Mouse (Mus musculus) hindbrain, postnatal 0 days (tissue): ENCODE results near the gene Rnaseh2c. TPM values are rescaled to one million over a fixed set of nuclear protein-coding genes. Genes with fewer than 3 reads are reported as not detected.

Experiments
- ATAC-seq: fragments of 200-750 bp; cut with Nextera tagmentation; 2 replicates; pipeline ENCODE4 v1.8.0; 2017; ENCODE audit warnings: mild to moderate bottlenecking, moderate TSS enrichment, moderate library complexity
- DNase-seq: peaks from one replicate; pipeline ENCODE4 v3.0.0-alpha.2; 2015; ENCODE audit warnings: low spot score
- H3K27ac ChIP-seq: fragments of 300-500 bp; sonication (generic); 2 replicates; pipeline ENCODE4 v1.5.1; 2014; ENCODE audit warnings: mild to moderate bottlenecking
- H3K27me3 ChIP-seq: fragments of 300-500 bp; sonication (generic); 2 replicates; pipeline ENCODE4 v1.6.1; 2014; ENCODE audit warnings: low read length, mixed read lengths; ENCODE audit not compliant: insufficient read depth
- H3K36me3 ChIP-seq: fragments of 300-500 bp; sonication (generic); 2 replicates; pipeline ENCODE4 v1.6.1; 2014; ENCODE audit warnings: low read length, mixed read lengths; ENCODE audit not compliant: insufficient read depth
- H3K4me1 ChIP-seq: fragments of 300-500 bp; sonication (generic); 2 replicates; pipeline ENCODE4 v1.6.1; 2014; ENCODE audit warnings: antibody characterized with exemption, low read length, mixed read lengths; ENCODE audit not compliant: insufficient read depth
- H3K4me2 ChIP-seq: fragments of 300-500 bp; sonication (generic); 2 replicates; pipeline ENCODE4 v1.6.1; 2014; ENCODE audit warnings: low read depth, mild to moderate bottlenecking, low read length, moderate library complexity, mixed read lengths
- H3K4me3 ChIP-seq: fragments of 300-500 bp; sonication (generic); 2 replicates; pipeline ENCODE4 v1.5.1; 2014; ENCODE audit warnings: low read length
- H3K9ac ChIP-seq: fragments of 300-500 bp; sonication (generic); replicated peaks from 2 replicates; pipeline ENCODE4 v1.6.1; 2014; ENCODE audit warnings: mild to moderate bottlenecking, low read length, moderate library complexity, mixed read lengths
- H3K9me3 ChIP-seq: fragments of 300-500 bp; sonication (generic); 2 replicates; pipeline ENCODE4 v1.6.1; 2016; ENCODE audit warnings: low read length, mixed read lengths
- CTCF ChIP-seq: IDR thresholded peaks from 2 replicates; pipeline ENCODE4 v1.5.1; 2016; ENCODE audit warnings: antibody characterized with exemption, control low read depth, low read depth
- WGBS: fragments of 180-500 bp; shearing (Covaris S2); extraction: QIAGEN DNeasy Blood & Tissue Kit; methylation state at CpG from one replicate; pipeline ENCODE4 v1.1.7; 2014; 5-methylcytosine and 5-hydroxymethylcytosine counted together
- polyA plus RNA-seq: library from polyadenylated mRNA; unstranded; fragments of >200 nt; fragmentation: Nextera tagmentation; extraction: Ambion mirVana; gene quantifications from 2 replicates; pipeline ENCODE4 v1.2.1, GENCODE M21; 2015
- total RNA-seq: library from RNA; depleted of rRNA; stranded (reverse); fragments of >200 nt; gene quantifications from 2 replicates; pipeline ENCODE4 v1.2.3, GENCODE M21; 2014

Rnaseh2c gene
- total and polyA plus RNA-seq, 2 experiments from 2014 or later: 33.6 to 66.4 TPM

DNA sequence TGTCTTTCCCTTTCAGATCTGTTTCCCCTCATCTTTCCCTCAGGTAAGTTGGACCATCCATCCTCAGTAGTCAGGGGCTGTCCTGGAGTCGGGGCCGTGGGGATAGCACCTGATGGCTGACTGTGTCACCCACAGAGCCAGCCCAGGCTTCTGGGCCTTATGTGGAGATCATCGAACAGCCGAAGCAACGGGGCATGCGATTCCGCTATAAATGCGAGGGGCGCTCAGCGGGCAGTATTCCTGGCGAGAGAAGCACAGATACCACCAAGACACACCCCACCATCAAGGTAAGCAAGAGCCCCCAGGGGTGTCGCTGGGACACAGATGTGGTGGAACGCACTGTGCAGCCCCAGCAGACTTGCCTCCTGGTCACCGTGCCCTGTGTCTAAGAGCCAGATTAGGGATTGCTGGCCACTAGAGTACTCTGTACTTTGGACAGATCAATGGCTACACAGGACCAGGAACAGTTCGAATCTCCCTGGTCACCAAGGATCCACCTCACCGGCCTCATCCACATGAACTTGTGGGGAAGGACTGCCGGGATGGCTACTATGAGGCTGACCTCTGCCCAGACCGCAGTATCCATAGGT is 36.8 kb downstream of the Rnaseh2c start:
- DNase-seq (no peak), ATAC-seq (no peak)
- no peak for TF ChIP-seq CTCF
- H3K4me3 ChIP-seq: peak overlapping the region; percentile 77
- peaks cover 40% of the 10 kb centered on the region for H3K36me3 ChIP-seq
- peak overlapping the region; percentile 93; the same call in 1 of the 2 replicates for H3K27ac ChIP-seq
- WGBS: 91% methylated on average over 18 of the region's 18 CpGs
- H3K4me2 ChIP-seq: peak overlapping the region; percentile 83
- H3K27me3 ChIP-seq: no peaks in the 10 kb centered on the region
- H3K4me1 ChIP-seq: peaks cover 18% of the 10 kb centered on the region
- H3K9ac ChIP-seq: peak overlapping the region; percentile 88
- no peaks in the 10 kb centered on the region for H3K9me3 ChIP-seq

- DNase-seq: no peak
- Histone ChIP-seq H3K9me3 (no peaks in the 10 kb centered on the region), H3K27me3 (no peaks in the 10 kb centered on the region), H3K9ac (no peak overlapping the region), H3K4me3 (no peak overlapping the region), H3K27ac (no peak overlapping the region), H3K36me3 (peaks cover 57% of the 10 kb centered on the region), H3K4me1 (peaks cover 18% of the 10 kb centered on the region), H3K4me2 (no peak overlapping the region)
- no peak for TF ChIP-seq CTCF
- 74% methylated on average over 9 of the region's 9 CpGs for WGBS
- no peak for ATAC-seq
Observed at GRCm38 (mm10) chr19:5640339-5640738, 38.7 kb downstream of the Rnaseh2c start.

- TF ChIP-seq CTCF: no peak
Observed at GRCm38 (mm10) chr19:5641021-5641420, 39.3 kb downstream of the Rnaseh2c start.

GRCm38 (mm10) chr19:5641641-5642040 is 40.0 kb downstream of the Rnaseh2c start:
- H3K9me3 ChIP-seq: no peaks in the 10 kb centered on the region
- 95% methylated on average over 8 of the region's 8 CpGs for WGBS
- H3K9ac ChIP-seq: no peak overlapping the region
- DNase-seq: no peak
- H3K4me3 ChIP-seq: no peak overlapping the region
- no peak overlapping the region for H3K4me2 ChIP-seq
- no peak for ATAC-seq
- no peaks in the 10 kb centered on the region for H3K27me3 ChIP-seq
- peaks cover 12% of the 10 kb centered on the region for H3K4me1 ChIP-seq
- TF ChIP-seq CTCF: no peak
- no peak overlapping the region for H3K27ac ChIP-seq
- peaks cover 70% of the 10 kb centered on the region for H3K36me3 ChIP-seq

More at GRCm38 (mm10) chr19:5641021-5641420, 39.3 kb downstream of the Rnaseh2c start:
- Histone ChIP-seq H3K4me3 (no peak overlapping the region), H3K9me3 (no peaks in the 10 kb centered on the region), H3K27ac (no peak overlapping the region), H3K27me3 (no peaks in the 10 kb centered on the region), H3K9ac (no peak overlapping the region), H3K36me3 (peaks cover 64% of the 10 kb centered on the region), H3K4me1 (peaks cover 18% of the 10 kb centered on the region), H3K4me2 (no peak overlapping the region)
- DNase-seq (no peak), ATAC-seq (no peak)
- 90% methylated on average over 17 of the region's 17 CpGs for WGBS

DNA sequence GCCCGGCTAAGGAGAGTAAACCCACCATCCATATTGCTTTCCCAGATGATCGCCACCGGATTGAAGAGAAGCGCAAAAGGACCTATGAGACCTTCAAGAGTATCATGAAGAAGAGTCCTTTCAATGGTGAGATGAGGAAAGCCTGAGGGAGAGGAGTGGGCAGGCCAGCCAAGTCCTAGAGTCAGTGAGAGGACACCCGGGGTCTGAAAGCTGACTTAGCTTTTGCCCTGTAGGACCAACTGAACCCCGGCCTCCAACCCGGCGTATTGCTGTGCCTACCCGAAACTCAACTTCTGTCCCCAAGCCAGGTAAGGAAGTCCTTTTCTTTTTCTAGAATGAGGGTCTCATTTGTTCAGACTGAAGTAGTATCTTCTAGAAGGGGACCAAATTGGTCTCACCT is 43.6 kb downstream of the Rnaseh2c start:
- ATAC-seq: no peak
- Histone ChIP-seq H3K4me2 (no peak overlapping the region), H3K9me3 (no peaks in the 10 kb centered on the region), H3K27me3 (no peaks in the 10 kb centered on the region), H3K4me3 (no peak overlapping the region), H3K27ac (no peak overlapping the region), H3K36me3 (peaks cover 67% of the 10 kb centered on the region), H3K9ac (no peak overlapping the region), H3K4me1 (peaks cover 11% of the 10 kb centered on the region; the same call in 1 of the 2 replicates)
- 97% methylated on average over 9 of the region's 9 CpGs for WGBS
- DNase-seq: no peak
- no peak for TF ChIP-seq CTCF

DNA sequence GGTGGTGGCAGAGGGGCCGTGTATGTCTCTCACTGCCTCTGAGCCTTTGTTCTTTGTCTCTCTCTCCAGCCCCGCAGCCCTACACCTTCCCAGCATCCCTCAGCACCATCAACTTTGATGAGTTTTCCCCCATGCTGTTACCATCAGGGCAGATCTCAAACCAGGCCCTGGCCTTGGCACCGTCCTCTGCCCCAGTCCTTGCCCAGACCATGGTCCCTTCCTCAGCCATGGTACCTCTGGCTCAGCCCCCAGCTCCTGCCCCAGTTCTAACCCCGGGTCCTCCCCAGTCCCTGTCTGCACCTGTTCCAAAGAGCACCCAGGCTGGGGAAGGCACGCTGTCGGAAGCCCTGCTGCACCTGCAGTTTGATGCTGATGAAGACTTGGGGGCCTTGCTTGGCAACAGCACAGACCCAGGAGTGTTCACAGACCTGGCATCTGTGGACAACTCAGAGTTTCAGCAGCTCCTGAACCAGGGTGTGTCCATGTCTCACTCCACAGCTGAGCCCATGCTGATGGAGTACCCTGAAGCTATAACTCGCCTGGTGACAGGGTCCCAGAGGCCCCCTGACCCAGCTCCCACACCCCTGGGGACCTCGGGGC is 45.2 kb downstream of the Rnaseh2c start:
- no peak for DNase-seq
- no peaks in the 10 kb centered on the region for H3K27me3 ChIP-seq
- H3K4me1 ChIP-seq: peaks cover 11% of the 10 kb centered on the region; the same call in 1 of the 2 replicates
- no peak overlapping the region for H3K4me2 ChIP-seq
- 91% methylated on average over 8 of the region's 8 CpGs for WGBS
- peaks cover 53% of the 10 kb centered on the region for H3K36me3 ChIP-seq
- no peak for ATAC-seq
- no peak overlapping the region for H3K9ac ChIP-seq
- no peak for TF ChIP-seq CTCF
- H3K4me3 ChIP-seq: no peak overlapping the region
- H3K27ac ChIP-seq: no peak overlapping the region
- H3K9me3 ChIP-seq: no peaks in the 10 kb centered on the region

- no peaks in the 10 kb centered on the region for H3K27me3 ChIP-seq
- peak overlapping the region; percentile 79 for H3K27ac ChIP-seq
- 96% methylated on average over 6 of the region's 6 CpGs for WGBS
- H3K9me3 ChIP-seq: no peaks in the 10 kb centered on the region
- peaks cover 11% of the 10 kb centered on the region; the same call in 1 of the 2 replicates for H3K4me1 ChIP-seq
- TF ChIP-seq CTCF: no peak
- ATAC-seq (no peak), DNase-seq (no peak)
- peak overlapping the region; percentile 25; the same call in 1 of the 2 replicates for H3K9ac ChIP-seq
- H3K4me3 ChIP-seq: no peak overlapping the region
- no peak overlapping the region for H3K4me2 ChIP-seq
- H3K36me3 ChIP-seq: peaks cover 47% of the 10 kb centered on the region
Observed at GRCm38 (mm10) chr19:5647791-5648190, 46.1 kb downstream of the Rnaseh2c start.
